Mouse (Mus musculus) ES-E14 (cell line): ENCODE results near the gene Hist1h2bh. TPM values are rescaled to one million over a fixed set of nuclear protein-coding genes. Genes with fewer than 3 reads are reported as not detected.
"Not testable (repeated sequence)": the region's sequence is repeated elsewhere in the genome, so short reads cannot be mapped to it uniquely, and the experiment has no call there.

ENCODE experiments used
- DNase-seq: peaks from one replicate; pipeline ENCODE4 v3.0.0-alpha.2; 2013; ENCODE audit warnings: low read depth, low spot score
- H3K27ac ChIP-seq: 2 replicates; pipeline ENCODE4 v1.5.1; 2012; ENCODE audit warnings: low read depth, mild to moderate bottlenecking, low read length, moderate library complexity, mixed read lengths; ENCODE audit not compliant: poor library complexity, insufficient read depth, severe bottlenecking
- H3K36me3 ChIP-seq: 2 replicates; pipeline ENCODE4 v1.6.1; 2012; ENCODE audit warnings: mild to moderate bottlenecking, low read length, moderate library complexity, mixed read lengths; ENCODE audit not compliant: control insufficient read depth, poor library complexity, insufficient read depth, severe bottlenecking
- H3K4me1 ChIP-seq, 2 experiments: fragments of 150-350 bp in 1 of 2; sonication (generic) in 1 of 2; 2 replicates each; pipeline ENCODE4 v1.6.1; 2012; ENCODE audit warnings: low read length in 2 of 2, mild to moderate bottlenecking in 1 of 2, mixed read lengths in 1 of 2; ENCODE audit not compliant: control insufficient read depth in 2 of 2, insufficient read depth in 2 of 2, poor library complexity in 1 of 2
- H3K4me3 ChIP-seq, 2 experiments: fragments of 150-350 bp in 1 of 2; sonication (generic) in 1 of 2; 2 replicates each; pipeline ENCODE4 v1.5.1; 2012; ENCODE audit warnings: low read length in 2 of 2, low read depth in 1 of 2, mild to moderate bottlenecking in 1 of 2, mixed read lengths in 1 of 2; ENCODE audit not compliant: insufficient read depth in 1 of 2, poor library complexity in 1 of 2, severe bottlenecking in 1 of 2
- H3K9ac ChIP-seq: 2 replicates; pipeline ENCODE4 v1.6.1; 2012; ENCODE audit warnings: low read depth, mild to moderate bottlenecking, low read length, mixed read lengths; ENCODE audit not compliant: poor library complexity, insufficient read depth, severe bottlenecking
- H3K9me3 ChIP-seq: fragments of 150-350 bp; sonication (generic); 2 replicates; pipeline ENCODE4 v1.6.1; 2012; ENCODE audit warnings: low read depth, mild to moderate bottlenecking, low read length; ENCODE audit not compliant: control insufficient read depth, insufficient read depth
- CHD2 ChIP-seq: IDR thresholded peaks from 2 replicates; pipeline ENCODE4 v1.6.1; 2014; ENCODE audit warnings: mild to moderate bottlenecking, low read depth, low read length, inconsistent platforms
- HCFC1 ChIP-seq: IDR thresholded peaks from 2 replicates; pipeline ENCODE4 v1.6.1; 2012; ENCODE audit warnings: low read length, inconsistent platforms, borderline replicate concordance; ENCODE audit not compliant: insufficient read depth
- MAFK ChIP-seq: IDR thresholded peaks from 2 replicates; pipeline ENCODE4 v1.6.1; 2014; ENCODE audit warnings: mild to moderate bottlenecking, low read depth, low read length, inconsistent platforms; ENCODE audit not compliant: insufficient read depth
- ZC3H11A ChIP-seq: IDR thresholded peaks from 2 replicates; pipeline ENCODE4 v1.6.1; 2012; ENCODE audit warnings: low read depth, mild to moderate bottlenecking, inconsistent platforms, low read length, borderline replicate concordance
- ZNF384 ChIP-seq: IDR thresholded peaks from 2 replicates; pipeline ENCODE4 v1.6.1; 2012; ENCODE audit warnings: low read depth, low read length, inconsistent platforms
- in situ Hi-C, 2 experiments: fragments of 600-800 bp; cut with MboI; formaldehyde crosslinking; loops; one replicate each; pipeline ENCODE4 v1.15.1; 2025; ENCODE audit warnings: low sequenced_read_pairs in 2 of 2, inconsistent platforms in 1 of 2; ENCODE audit not compliant: unreplicated experiment in 2 of 2
- total RNA-seq: library from RNA; depleted of rRNA; stranded (reverse); fragments of 300-350 nt; gene quantifications from 2 replicates; pipeline ENCODE4 v1.2.3, GENCODE M21; 2012

The Hist1h2bh gene
- total RNA-seq, 1 experiment: 146 TPM

DNA sequence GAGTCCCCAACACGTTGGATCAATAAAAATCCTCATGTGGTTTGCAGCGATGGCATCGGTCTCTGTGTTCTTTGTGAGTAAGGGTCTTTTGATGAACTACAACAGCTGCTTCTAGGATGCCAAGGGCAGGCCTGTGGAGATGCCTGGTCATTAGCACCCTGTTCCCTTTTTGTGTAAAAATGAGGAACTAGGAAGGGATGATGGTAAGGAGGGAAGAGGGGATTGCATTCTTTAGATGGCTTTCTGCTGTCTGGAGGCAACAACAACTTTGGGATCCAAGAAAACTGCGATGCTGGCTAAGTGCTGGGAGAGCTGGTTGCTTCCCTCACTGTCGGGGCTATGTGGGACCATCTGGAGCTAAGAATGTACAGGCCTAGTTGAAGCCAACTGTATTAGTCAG is 4.9 kb downstream of the Hist1h2bh start:
- Histone ChIP-seq H3K4me3 (peak overlapping the region in 1 of 2 experiments; percentile 28; a peak in 1 of 4 replicates), H3K4me1 (no peaks in the 10 kb centered on the region)

DNA sequence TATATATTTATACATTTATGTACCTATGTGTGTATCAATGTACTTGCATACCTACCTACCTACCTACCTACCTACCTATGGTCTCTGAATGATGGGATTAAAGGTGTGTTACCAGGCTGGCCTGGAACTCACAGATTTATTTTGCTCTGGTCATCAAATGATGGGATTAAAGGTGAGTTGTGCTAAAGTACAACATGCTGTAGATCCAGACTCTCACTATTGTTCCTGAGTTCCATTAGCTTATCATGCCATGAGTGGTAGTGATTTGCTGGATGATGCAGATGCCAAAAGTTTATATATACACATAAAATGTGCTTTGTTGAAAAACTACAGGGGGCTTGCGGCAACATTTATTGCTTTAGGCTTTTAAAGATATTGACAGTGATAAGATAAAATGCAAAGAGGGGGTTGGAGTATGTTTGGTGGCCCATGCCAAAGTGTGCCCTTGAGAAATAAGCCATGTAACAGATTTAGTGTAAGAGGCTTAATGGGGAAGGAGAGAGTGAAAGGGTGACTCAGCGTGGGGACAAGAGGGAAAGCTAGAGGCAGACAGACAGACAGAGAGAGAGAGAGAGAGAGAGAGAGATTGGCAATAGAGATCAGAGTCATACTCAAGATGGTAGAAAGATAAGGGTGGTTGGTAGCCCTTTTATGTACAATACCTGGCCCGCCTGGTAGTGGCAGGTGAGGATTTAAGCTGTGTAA is 6.0 kb downstream of the Hist1h2bh start:
- TF ChIP-seq CHD2 (no peak), ZC3H11A (no peak), MAFK (no peak), ZNF384 (no peak), HCFC1 (no peak)
- Histone ChIP-seq H3K4me3 (peak overlapping the region; percentile 19 to 64; a peak in 2 of 4 replicates), H3K27ac (no peak overlapping the region; the same call in 1 of the 2 replicates), H3K4me1 (no peaks in the 10 kb centered on the region), H3K36me3 (no peaks in the 10 kb centered on the region), H3K9ac (no peak overlapping the region; the same call in 1 of the 2 replicates), H3K9me3 (no peaks in the 10 kb centered on the region)
- in situ Hi-C loops: loop anchor here in 1 of 2 experiments (25.0 kb wide), 1 partner anchor 1500 kb away; the partner anchor contains the start of genes Hist1h2ag, Hist1h2ah, Hist1h2bj and Hist1h2bk
- DNase-seq: no peak

More for the DNA sequence above, 4.9 kb downstream of the Hist1h2bh start:
- H3K27ac ChIP-seq: no peak overlapping the region
- TF ChIP-seq ZNF384: no peak
- DNase-seq: no peak
- in situ Hi-C loops: loop anchor here in 1 of 2 experiments (25.0 kb wide), 1 partner anchor 1501 kb away; the partner anchor contains the start of genes Hist1h2ag, Hist1h2ah, Hist1h2bj and Hist1h2bk
- H3K9ac ChIP-seq: peak overlapping the region; percentile 51; the same call in 1 of the 2 replicates
- H3K36me3 ChIP-seq: no peaks in the 10 kb centered on the region
- H3K9me3 ChIP-seq: no peaks in the 10 kb centered on the region

DNA sequence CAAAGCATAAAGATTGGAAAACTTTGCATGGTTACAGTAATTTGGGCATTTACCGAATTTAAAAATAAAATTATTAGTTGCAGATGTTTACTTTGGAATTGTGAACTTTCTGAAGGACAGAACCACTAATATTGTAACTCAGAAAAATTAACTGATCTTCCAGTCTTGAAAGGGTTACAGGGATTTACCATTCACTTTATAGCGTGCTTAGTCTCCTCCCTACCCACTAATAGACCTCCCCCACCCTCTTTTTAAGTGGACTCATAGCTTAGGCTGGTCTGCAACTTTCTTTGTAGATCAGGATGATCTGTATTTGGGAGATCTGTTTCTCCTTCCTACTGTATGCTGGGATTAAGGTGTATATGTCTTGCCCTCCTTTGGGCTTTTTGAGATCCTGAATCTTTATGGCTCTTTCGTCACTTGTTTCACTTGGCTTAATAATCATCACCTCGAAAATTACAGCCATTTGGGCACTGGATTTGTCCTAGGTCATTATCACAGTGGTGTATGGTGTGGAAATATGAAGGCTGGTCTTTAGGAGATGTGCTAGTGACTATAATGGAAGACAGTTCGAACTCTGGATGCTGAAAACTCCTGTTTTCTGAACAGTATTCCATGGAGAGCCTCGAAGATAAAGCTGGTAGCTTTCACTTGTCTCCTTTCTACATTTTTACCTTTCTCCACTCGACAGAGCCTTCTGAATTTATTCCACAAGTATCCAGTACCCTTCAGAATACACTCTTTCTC is 6.9 kb downstream of the Hist1h2bh start:
- peak overlapping the region; percentile 64 to 79 for H3K4me3 ChIP-seq
- no peak for DNase-seq
- H3K36me3 ChIP-seq: no peaks in the 10 kb centered on the region
- no peaks in the 10 kb centered on the region for H3K9me3 ChIP-seq
- H3K27ac ChIP-seq: peak overlapping the region; percentile 87; the same call in 1 of the 2 replicates
- H3K9ac ChIP-seq: peak overlapping the region; percentile 60; the same call in 1 of the 2 replicates
- TF ChIP-seq HCFC1 (no peak), ZC3H11A (no peak), MAFK (no peak), CHD2 (no peak)
- in situ Hi-C loops: loop anchor here in 1 of 2 experiments (25.0 kb wide), 1 partner anchor 1499 kb away; the partner anchor contains the start of genes Hist1h2ag, Hist1h2ah, Hist1h2bj and Hist1h2bk
- peaks cover 0 to 2% of the 10 kb centered on the region in 2 experiments; a peak in 1 of 4 replicates for H3K4me1 ChIP-seq

DNA sequence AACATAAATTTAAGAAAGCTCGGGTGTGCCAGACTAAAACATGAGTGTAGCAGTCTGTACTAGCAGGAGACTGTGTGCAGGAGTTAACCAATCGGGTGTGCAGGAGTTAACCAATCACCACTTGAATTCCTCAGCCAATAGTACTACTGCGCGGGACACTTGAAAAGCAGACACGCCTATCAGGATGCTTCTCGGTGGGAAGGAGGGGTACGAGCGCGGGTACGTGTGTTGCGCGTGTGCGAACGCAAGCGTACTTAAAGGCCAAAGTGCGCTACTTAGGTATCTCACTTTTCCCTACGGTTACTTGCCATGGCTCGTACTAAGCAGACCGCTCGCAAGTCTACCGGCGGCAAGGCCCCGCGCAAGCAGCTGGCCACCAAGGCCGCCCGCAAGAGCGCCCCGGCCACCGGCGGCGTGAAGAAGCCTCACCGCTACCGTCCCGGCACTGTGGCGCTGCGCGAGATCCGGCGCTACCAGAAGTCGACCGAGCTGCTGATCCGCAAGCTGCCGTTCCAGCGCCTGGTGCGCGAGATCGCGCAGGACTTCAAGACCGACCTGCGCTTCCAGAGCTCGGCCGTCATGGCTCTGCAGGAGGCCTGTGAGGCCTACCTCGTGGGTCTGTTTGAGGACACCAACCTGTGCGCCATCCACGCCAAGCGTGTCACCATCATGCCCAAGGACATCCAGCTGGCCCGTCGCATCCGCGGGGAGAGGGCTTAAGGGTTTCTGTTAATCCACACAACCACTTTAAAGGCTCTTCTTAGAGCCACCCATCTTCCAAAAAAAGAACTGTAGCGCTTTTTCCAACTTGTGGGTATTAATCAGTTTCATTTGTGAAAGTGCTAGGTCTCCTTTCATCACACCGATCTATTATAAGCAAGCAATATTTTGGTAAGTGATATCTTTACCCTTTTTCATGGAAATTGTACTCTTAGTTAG is 7.8 kb downstream of the Hist1h2bh start, which contains the start of gene Hist1h3g:
TSS of gene Hist1h3g (plus strand) at position 286 of the 939 bp plus-strand sequence.
- H3K36me3 ChIP-seq, H3K4me1 ChIP-seq, H3K9me3 ChIP-seq: not testable (repeated sequence)
- 0 out of 2 replicates have a peak, but pooled peaks have one; percentile 37 for TF ChIP-seq HCFC1
- peak; percentile 86 for TF ChIP-seq CHD2
- in situ Hi-C loops: loop anchor here in 1 of 2 experiments (25.0 kb wide), 1 partner anchor 1498 kb away; the partner anchor contains the start of genes Hist1h2ag, Hist1h2ah, Hist1h2bj and Hist1h2bk
- Histone ChIP-seq H3K4me3 (peak within 1 kb of the TSS; percentile 72 to 79), H3K27ac (peak within 1 kb of the TSS; percentile 87), H3K9ac (peak within 1 kb of the TSS; percentile 92)
- DNase-seq: peak; percentile 92
